Mouse (Mus musculus): Measurements from ENCODE around the gene Akap13.

The Akap13 gene

GRCm38 (mm10) chr7:75455223-75456151 is at the start of gene Akap13:
Akap13 (plus strand) TSS chr7:75455534.
- ChIA-PET POLR2A (interaction anchor here (0.5 to 1.9 kb wide), 31 partner anchors 8 to 393 kb away, joined by 3 to 22 read pairs (median 3); partner anchors contain the start of gene Klhl25 (in 1 of the 4)), CTCF (interaction anchor here (0.5 to 1.2 kb wide), 8 partner anchors 19 to 444 kb away, joined by 3 to 11 read pairs (median 4); no protein-coding TSS in a partner anchor)

GRCm38 (mm10) chr7:75410641-75411040 is 44.7 kb upstream of the Akap13 start:
- ChIA-PET CTCF (interaction anchor here in 1 of 4 experiments (2.0 kb wide), 1 partner anchor 12 kb away, joined by 4 read pairs; no protein-coding TSS in a partner anchor), POLR2A (no interaction called here)

DNA sequence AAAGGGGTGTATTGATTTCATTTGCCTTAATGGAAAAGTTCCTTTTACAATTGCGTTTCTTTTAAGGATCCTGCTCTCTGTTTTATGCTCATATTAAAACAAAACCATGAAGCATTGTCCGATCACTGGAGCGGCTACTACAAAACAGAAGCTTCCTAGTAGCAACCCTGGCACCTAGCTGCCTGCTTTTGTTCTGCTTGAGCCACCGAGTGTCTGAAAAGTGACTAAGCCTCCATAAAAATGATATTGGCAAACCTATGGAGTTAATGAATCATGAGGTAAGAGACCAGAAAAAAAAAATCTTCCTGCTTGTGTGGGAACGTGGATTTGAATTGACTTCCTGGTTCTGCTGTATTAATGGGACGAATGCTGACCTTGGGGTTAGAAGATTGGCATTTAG is 44.1 kb upstream of the Akap13 start:
- ChIA-PET POLR2A (no interaction called here), CTCF (no interaction called here)

DNA sequence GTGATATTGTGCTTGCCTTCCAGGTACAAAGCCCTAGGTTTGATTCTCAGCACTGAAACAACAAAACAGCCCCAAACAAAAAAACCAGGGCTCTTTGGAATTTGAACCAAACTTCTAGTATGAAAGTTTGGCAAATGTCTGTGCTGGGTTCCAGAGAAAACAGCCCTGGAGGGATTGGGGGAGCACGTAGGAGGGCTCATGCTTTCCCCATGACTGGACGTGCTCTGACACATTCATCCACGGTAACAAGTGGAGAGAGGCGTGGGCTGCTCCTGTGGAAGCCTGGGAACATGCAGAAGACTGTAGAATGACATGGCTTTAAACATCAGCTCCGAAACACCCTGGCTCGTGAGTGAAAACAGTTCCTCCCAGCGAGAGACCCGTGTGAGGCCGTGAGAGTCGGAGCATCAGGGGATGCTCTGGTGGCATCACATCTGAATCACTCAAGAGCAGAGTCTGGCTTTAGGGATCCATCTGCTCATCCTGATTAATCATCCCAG is 43.3 kb upstream of the Akap13 start:
- CTCF ChIA-PET = no interaction called here
- POLR2A ChIA-PET = no interaction called here

DNA sequence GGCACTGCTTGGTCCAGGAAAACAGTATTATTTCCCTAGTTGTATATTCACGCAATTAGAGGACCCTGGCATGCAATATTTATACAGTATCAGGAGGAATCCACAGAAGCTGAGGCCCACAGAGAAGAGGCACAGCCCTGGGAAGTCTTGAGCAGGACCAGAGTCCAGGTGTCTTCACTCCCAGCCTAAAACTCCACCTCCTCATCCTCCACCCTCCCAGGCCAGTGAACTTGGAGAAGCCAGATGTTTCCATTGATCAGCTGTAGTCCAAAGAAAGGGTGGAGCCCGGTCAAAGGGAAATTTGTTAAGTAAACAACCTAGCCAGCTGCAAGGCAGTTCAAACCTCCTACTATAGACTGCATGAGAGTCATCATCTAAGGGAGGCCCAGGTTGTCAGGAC is 42.8 kb upstream of the Akap13 start:
- POLR2A ChIA-PET = interaction anchor here in 2 of 4 experiments (1.3 to 2.0 kb wide), 2 partner anchors 16 to 43 kb away, joined by 3 to 6 read pairs; partner anchors contain the start of gene Akap13 (in 1 of the 2)
- CTCF ChIA-PET = no interaction called here

DNA sequence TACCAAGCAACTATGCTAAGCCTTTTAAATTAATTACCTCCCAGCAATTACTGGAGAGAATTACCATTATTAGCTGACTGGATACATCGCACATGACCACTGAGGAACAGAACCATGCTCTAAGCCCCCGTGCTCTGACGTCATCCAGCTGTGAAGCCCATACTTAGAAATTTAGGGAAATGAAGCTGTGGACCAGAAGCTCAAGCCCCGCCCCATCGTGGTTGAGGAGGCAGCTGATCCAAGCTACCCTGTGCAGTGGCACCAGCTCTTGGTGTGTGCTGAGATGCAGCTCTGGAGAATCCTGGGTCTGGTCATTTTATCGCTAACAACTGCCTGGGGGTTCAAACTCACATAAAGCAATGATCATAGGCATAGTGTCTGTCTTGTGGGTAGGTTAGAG is 41.4 kb upstream of the Akap13 start:
- POLR2A ChIA-PET = interaction anchor here in 3 of 4 experiments (1.3 to 2.0 kb wide), 3 partner anchors 15 to 42 kb away, joined by 3 to 6 read pairs (median 5); partner anchors contain the start of gene Akap13 (in 1 of the 3)
- CTCF ChIA-PET = interaction anchor here in 2 of 4 experiments (0.7 to 1.0 kb wide), 2 partner anchors 53 to 414 kb away, joined by 4 to 5 read pairs; no protein-coding TSS in a partner anchor

GRCm38 (mm10) chr7:75414316-75414715 is 41.0 kb upstream of the Akap13 start:
- CTCF ChIA-PET = interaction anchor here in 2 of 4 experiments (0.7 to 1.0 kb wide), 2 partner anchors 52 to 413 kb away, joined by 4 to 5 read pairs; no protein-coding TSS in a partner anchor
- POLR2A ChIA-PET = interaction anchor here in 2 of 4 experiments (1.4 to 2.0 kb wide), 2 partner anchors 15 to 17 kb away, joined by 5 to 6 read pairs; no protein-coding TSS in a partner anchor

- ChIA-PET CTCF (no interaction called here), POLR2A (interaction anchor here in 1 of 4 experiments (1.2 kb wide), 1 partner anchor 40 kb away, joined by 9 read pairs; the partner anchor contains the start of gene Akap13)
These were observed 40.0 kb upstream of the Akap13 start for GRCm38 (mm10) chr7:75415166-75415881.

GRCm38 (mm10) chr7:75415882-75416585 is 39.3 kb upstream of the Akap13 start:
- CTCF ChIA-PET = no interaction called here
- POLR2A ChIA-PET = interaction anchor here in 1 of 4 experiments (1.2 kb wide), 1 partner anchor 40 kb away, joined by 9 read pairs; the partner anchor contains the start of gene Akap13

DNA sequence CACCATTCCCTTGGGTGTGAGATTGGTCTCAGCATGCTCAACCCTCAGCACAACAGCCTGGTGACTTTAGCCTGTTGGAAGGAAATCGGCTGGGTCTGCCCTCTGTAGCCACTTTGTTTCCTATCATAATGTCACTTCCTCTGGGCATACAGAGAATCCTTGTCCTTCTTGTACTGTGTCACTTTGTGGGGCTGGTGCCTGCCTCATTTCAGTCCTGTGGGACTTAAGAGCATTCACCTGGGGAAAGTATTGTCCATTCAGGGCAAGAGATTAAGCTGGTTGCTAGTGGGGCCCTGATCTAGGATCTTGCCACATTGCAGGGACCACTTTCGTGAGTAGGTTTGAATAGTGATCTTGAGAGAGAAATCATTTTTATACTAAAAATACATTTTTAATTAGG is 34.4 kb upstream of the Akap13 start:
- POLR2A ChIA-PET = no interaction called here
- CTCF ChIA-PET = interaction anchor here in 1 of 4 experiments (0.6 kb wide), 1 partner anchor 17 kb away, joined by 3 read pairs; no protein-coding TSS in a partner anchor

DNA sequence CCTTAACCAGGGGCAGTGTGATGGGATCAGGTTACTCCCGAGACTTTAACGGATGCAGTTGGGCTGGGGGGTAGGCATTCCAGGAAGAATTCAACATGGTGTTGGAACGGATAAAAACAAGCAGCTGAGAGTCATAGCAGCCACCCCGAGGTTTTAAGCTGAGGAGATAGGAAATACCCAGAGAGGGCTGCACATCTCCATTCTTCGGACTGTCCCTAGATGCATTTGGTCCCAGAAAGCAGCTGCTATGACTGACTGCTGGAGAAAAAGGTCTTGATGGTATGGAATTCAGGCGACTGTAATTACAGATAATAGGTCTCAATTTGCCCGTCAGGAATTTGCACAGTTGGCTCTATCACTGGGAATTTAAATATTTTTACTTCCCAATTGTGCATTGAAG is 31.2 kb upstream of the Akap13 start:
- ChIA-PET CTCF (no interaction called here), POLR2A (interaction anchor here in 2 of 4 experiments (0.5 to 1.3 kb wide), 4 partner anchors 14 to 253 kb away, joined by 3 to 5 read pairs (median 4); partner anchors contain the start of gene Akap13 (in 1 of the 2))

DNA sequence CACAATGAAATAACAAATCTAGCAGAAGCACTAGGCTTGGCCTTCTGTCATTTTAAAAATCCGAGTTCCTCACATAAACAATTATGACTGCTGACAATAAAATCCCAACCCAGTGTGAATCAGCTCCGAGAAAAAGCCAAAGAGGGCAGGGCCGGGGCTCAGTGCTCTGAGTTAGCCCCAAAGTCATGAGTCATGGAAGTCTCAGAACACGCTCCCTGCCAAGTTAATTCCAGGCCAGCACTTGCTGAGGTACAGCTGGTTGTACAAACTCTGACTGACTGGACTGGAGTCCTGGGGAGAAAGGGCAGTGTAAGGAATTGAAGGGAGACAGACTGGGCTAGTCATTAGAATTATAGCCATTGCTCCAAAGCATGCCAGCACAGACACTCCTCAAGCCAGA is 28.0 kb upstream of the Akap13 start:
- ChIA-PET POLR2A (interaction anchor here in 1 of 4 experiments (0.9 kb wide), 1 partner anchor 105 kb away, joined by 3 read pairs; no protein-coding TSS in a partner anchor), CTCF (no interaction called here)

GRCm38 (mm10) chr7:75428913-75429312 is 26.4 kb upstream of the Akap13 start:
- ChIA-PET CTCF (interaction anchor here in 1 of 4 experiments (0.6 kb wide), 1 partner anchor 29 kb away, joined by 3 read pairs; no protein-coding TSS in a partner anchor), POLR2A (interaction anchor here in 1 of 4 experiments (1.1 kb wide), 1 partner anchor 48 kb away, joined by 4 read pairs; no protein-coding TSS in a partner anchor)

- ChIA-PET CTCF (no interaction called here), POLR2A (no interaction called here)
These were observed 24.8 kb upstream of the Akap13 start for GRCm38 (mm10) chr7:75430550-75430949.

DNA sequence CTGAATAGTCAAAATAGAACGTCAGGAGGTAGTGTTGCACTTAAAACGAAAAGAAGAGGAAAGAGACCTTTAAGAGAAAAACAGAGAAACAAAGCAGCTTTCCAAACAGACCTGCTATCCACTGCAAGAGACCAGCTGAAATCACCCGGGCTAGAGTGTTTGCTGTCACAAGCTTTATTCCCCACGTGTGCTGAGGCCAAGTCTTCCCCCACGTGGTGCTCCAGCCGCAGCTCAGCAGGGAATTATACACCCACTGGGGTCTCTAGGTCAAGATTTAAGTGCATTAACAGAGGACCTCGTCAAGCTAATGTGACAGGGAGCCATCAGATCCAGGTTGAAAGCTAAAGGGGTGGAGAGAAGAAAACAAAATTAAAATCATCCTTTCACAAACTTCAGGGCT is 24.3 kb upstream of the Akap13 start:
- POLR2A ChIA-PET = no interaction called here

DNA sequence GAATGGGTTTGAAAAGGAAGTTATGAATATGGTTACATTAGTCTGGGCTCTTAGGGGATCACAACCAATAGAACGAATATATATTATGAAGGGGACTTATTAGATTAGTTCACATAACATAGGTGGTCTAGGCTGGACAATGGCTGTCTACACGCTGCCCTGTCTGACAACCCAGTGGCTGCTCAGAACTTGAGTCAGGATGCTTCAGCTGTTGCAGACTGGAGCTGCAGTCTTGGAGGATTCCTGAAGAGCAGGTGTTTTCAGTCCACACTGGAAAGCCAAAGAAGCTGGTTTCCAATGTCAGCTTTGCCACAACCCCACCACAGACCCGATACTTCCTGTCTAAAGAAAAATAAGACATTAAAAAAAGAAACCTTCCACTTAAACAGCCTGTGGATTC is 23.3 kb upstream of the Akap13 start:
- POLR2A ChIA-PET = interaction anchor here in 1 of 4 experiments (0.6 kb wide), 1 partner anchor 24 kb away, joined by 3 read pairs; no protein-coding TSS in a partner anchor
- CTCF ChIA-PET = no interaction called here

More for the DNA sequence above, 24.3 kb upstream of the Akap13 start:
- CTCF ChIA-PET = no interaction called here

GRCm38 (mm10) chr7:75436413-75437174 is 18.7 kb upstream of the Akap13 start:
- ChIA-PET CTCF (no interaction called here), POLR2A (no interaction called here)

GRCm38 (mm10) chr7:75439570-75439969 is 15.8 kb upstream of the Akap13 start:
- ChIA-PET POLR2A (interaction anchor here in 1 of 4 experiments (0.9 kb wide), 1 partner anchor 16 kb away, joined by 3 read pairs; the partner anchor contains the start of gene Akap13), CTCF (no interaction called here)
